Mouse (Mus musculus): Measurements from ENCODE around the gene Klk12.

DNA sequence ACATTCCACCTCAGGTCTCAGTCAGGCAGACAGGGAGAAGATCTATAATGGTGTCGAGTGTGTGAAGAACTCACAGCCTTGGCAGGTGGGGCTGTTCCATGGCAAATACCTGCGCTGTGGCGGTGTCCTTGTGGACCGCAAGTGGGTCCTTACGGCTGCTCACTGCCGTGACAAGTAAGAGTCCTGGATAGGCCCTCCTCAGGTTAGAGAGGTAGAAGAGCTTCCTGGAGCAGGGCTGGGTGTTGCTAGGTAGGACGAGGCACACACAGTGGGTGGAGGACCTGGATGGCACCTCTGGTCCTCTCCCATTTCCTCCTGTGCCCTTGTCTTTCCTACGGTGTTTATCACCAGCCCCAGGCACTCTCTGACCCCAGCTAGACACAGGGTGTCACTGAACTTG is 939 bp downstream of the Klk12 start:
- TF ChIP-seq CTCF (conservative IDR thresholded peaks at IDR 0.05; ENCODE audit: insufficient read depth, insufficient read length, low read depth, low read length) (no peak), POLR2A (IDR thresholded peaks at IDR 0.05; ENCODE audit: low read depth, low read length) (no peak)

Data from kidney, adult 2 months (tissue).